Mouse (Mus musculus) left cerebral cortex, adult 11 months (tissue): ENCODE data around the gene Smarca2.
A peak's percentile ranks its signal among the peaks of the same experiment; 100 is the strongest.

Source experiments
- DNase-seq: peaks from one replicate; pipeline ENCODE4 v3.0.0; 2022; ENCODE audit warnings: low spot score

Gene Smarca2

DNA sequence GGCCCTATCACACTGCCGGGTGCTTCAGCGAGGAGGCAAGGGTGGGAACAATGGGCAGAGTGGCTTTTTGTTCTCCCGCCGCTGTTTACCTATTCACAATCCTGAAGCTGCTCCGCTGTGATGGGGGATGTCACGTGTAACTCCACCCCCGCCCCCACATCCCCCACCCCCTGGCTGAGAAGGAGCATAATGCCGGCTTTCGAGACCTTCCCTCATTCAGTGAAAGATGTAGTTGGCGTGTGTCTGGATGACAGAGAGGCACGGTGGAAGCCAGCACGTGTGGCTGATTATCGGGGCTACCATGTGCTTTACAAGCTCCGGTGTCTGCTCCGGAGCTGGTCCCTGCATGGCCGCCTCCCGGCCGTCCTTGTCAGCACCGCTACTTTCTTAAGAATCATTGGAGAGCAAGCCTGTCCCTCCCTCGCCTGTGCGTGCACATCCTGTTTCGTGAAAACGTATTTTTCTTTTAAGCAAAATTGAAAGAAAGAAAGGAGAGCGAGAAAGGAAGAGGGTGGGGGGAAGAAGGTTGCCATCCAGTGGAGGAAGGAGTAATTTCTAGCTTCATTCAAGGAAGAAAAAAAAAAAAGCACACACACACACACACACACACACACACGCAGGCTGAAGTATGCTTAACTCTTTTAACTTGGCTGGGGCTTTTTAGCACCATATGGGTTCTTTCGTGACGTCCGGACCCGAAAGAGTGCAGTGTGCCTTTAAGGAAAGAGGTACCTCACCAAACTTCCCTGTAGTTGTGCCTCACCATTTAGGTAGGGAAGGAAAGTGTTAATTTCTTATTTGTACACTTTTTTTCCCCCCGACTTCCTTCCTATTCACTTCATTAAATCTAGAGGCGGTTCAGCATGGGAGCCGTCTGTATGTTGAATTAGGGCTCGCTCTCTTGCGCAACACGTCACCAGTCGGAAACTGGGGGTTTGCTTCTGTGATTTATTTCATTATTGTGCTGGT, 143.0 kb downstream of the Smarca2 start:
- peak; percentile 72 for DNase-seq

DNA sequence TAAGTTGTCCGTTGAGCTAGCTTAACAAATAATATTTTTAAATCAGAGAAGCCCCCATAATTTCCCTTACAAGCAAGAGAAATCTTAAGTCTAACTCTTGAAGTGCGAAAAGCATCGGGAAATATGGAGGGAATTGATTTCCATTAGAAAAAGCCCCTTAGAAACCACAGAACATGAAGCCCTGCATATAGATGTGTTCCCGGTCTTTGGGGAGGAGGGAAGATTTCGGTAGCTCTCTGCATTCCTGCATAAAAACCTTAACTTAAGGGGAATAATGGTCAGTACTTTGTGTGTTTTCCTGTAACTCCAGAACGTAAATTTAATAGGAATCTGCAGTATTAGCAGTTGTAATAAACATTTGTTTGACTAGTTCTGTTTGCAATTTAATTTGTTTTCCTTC, 143.8 kb downstream of the Smarca2 start:
- DNase-seq = no peak

DNA sequence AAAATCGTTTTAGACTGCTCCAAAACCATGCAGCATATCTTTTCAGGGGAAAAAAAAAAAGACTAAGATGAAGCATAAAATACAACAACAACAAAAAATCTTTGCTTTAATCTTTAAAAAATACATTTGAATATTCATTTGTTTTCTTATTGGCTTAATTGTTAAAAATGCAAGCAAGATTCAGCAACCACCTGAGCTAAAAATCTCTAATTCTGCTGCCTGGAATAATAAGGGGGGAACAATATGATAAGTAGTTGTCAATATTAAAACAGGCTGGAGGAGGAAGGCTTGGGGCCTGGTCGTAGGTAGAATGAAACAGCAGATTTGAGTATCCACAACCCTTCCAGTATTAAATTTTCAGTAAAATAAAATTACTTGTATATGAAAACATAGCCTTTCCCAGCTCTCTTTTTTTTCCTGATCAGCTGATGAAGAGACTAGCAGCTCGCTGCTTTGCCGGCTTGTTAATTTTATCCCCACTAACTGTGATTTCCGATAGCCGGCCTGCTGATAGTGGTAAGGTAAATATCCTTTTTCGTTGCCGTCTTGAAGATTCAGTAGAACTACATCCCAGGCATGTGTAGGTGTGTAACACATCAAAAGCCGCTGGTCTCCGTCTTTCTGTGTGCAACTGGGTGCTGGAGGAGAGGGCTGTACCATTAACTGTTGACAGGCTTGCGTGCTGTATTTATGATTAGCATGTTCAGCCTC, 144.7 kb downstream of the Smarca2 start:
- no peak for DNase-seq

- no peak for DNase-seq
These were observed 147.8 kb downstream of the Smarca2 start for GRCm38 (mm10) chr19:26752611-26753163.

GRCm38 (mm10) chr19:26753266-26753872, 148.5 kb downstream of the Smarca2 start:
- no peak for DNase-seq

DNA sequence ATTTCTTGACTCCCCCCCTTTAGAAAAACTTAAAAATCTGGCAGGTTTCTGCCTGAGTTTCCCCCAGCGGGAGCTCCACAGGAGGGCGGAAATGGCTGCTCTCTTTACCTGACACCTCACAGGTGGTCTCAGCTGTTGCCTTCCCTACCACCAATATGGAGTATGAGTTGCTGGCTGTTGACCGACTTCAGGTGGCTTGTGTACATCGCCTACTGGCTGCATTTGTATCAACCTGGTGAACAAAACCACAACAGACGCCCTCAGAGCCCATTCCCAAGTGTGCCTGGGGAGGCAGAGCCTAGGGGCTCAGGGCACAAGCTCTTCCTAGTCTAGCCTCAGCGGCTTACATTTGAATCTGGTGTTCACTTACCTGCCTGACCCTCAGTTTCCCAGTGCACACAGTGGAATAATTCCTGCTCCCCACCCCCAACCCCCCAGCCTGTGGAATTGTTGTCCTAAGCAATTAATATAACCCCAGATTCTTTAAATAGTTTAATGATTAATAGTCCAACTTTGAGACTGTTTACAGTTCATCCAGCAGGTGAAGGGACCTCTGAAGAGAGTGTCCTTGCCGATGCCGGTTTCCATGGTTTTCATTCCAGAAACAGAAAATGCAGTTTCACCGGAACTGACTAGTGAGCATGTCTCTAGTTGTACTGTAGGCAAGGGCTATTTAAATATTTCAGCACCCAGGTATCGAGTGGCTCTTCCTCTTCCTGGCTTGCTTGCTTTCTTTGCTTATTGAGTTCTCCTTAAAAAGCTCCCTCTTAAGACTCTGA, 149.4 kb downstream of the Smarca2 start:
- no peak for DNase-seq

- DNase-seq = no peak
These were observed 151.1 kb downstream of the Smarca2 start for GRCm38 (mm10) chr19:26755991-26756390.

DNA sequence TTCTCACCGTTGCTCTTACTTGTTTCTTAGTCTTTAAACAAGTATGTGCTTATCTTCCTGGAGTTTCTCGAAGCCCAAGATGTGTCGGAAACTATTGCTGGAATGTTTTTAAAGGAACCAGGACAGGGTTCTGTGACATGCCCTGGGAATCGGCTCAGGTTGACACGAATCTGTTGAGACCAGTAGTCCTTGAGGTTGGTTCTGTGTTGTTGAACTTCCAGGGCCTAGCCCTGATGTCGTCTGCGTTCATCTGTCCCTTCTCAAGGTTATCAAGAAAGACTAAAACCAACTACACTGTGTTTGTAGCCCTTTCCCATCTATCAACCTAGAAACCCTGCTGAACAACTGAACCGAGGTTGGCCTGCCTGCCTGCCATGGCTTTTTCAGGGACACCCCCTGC, 151.5 kb downstream of the Smarca2 start:
- no peak for DNase-seq

- no peak for DNase-seq
These were observed 153.3 kb downstream of the Smarca2 start for GRCm38 (mm10) chr19:26758156-26758555.

- DNase-seq = no peak
These were observed 153.8 kb downstream of the Smarca2 start for GRCm38 (mm10) chr19:26758620-26759019.

DNA sequence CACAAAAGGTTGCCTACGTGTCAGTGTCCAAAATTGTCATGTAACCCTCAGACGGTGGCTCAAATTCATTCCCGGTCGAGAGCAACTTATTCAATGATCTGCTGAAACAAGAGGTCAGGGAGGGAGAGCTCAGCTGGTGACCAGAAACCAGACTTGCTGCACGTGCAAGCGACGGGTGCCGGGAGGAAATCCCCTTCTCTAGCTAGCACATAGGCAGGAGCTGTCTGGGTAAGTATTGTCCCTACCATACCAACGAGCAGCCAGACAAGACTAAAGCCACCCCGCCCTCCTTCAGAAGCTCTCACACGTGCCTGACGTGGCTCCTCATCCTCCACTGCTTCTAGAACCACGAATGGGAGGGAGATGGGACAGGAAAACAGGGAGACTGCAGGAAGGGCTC, 154.4 kb downstream of the Smarca2 start:
- no peak for DNase-seq

DNA sequence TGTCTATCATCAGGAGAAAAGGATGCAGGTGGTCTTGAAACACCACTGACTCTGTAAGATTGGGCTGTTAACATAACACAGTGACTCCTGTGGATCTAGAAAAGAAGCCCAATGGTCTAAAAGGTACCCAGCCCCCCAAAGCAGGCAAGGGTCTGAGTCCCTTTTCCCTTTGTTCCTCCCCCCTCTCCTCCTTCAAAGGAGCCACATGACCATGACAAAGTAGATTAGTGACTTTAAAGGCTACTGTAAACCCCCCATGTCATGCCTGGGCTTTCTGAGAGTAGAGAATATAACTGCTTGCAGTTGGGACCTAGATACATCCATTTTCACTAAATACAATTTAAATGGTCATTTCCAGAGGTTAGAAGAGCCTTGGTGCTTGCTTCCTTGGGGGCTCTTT, 156.4 kb downstream of the Smarca2 start:
- no peak for DNase-seq

GRCm38 (mm10) chr19:26765483-26765882, 160.6 kb downstream of the Smarca2 start:
- DNase-seq = no peak

- DNase-seq = no peak
These were observed 162.6 kb downstream of the Smarca2 start for GRCm38 (mm10) chr19:26767454-26767853.

DNA sequence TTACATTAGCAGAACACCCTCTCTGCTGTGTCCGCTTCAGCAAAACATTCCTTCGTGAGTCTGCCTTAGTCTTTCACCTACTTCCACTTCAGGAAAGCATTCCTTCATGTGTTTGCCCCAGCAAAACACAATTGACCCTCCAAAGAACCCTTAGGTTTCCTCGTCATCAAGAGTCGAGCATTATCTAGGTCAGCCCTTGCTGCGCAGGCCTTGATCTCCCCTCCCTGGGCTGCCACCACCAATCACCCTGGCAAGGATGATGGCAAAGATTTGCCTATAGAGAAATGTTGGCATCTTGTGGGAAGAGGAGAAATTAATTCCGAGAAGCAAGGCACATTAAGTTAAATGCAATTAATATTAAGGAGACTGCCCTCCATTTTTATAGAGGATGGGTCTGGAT, 163.1 kb downstream of the Smarca2 start:
- no peak for DNase-seq

GRCm38 (mm10) chr19:26768846-26769245, 164.0 kb downstream of the Smarca2 start:
- no peak for DNase-seq

GRCm38 (mm10) chr19:26769609-26770500, 165.0 kb downstream of the Smarca2 start:
- no peak for DNase-seq

GRCm38 (mm10) chr19:26770592-26770991, 165.7 kb downstream of the Smarca2 start:
- no peak for DNase-seq

- DNase-seq = no peak
These were observed 167.3 kb downstream of the Smarca2 start for GRCm38 (mm10) chr19:26772051-26772583.
